Mouse (Mus musculus): Measurements from ENCODE around the gene Sass6.
"Not testable (repeated sequence)": the region's sequence is repeated elsewhere in the genome, so short reads cannot be mapped to it uniquely, and the experiment has no call there.

The Sass6 gene

GRCm38 (mm10) chr3:116634091-116634490 is 39.3 kb downstream of the Sass6 start:
- no peak for DNase-seq

- DNase-seq: no peak
Measured at GRCm38 (mm10) chr3:116634853-116635252, 40.1 kb downstream of the Sass6 start.

DNA sequence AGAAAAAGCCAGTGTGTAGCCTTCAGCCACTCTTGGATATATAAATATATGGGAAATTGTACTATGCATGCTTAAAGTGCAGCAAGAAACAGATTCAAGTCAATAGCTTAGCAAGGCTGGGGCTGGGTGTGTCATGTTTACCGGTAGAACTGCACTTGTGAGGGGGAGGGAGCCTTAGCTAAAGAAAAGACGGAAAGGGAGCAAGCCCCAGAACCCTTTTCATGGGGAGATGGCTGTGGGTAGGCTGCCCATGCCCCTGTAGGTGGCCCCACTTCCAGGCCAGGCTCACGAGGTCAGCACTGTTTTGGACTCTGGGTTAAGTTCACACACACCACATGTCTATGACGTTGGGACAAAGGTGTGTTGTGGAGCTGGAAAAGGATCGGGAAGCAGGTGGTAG is 41.0 kb downstream of the Sass6 start:
- DNase-seq: no peak

DNA sequence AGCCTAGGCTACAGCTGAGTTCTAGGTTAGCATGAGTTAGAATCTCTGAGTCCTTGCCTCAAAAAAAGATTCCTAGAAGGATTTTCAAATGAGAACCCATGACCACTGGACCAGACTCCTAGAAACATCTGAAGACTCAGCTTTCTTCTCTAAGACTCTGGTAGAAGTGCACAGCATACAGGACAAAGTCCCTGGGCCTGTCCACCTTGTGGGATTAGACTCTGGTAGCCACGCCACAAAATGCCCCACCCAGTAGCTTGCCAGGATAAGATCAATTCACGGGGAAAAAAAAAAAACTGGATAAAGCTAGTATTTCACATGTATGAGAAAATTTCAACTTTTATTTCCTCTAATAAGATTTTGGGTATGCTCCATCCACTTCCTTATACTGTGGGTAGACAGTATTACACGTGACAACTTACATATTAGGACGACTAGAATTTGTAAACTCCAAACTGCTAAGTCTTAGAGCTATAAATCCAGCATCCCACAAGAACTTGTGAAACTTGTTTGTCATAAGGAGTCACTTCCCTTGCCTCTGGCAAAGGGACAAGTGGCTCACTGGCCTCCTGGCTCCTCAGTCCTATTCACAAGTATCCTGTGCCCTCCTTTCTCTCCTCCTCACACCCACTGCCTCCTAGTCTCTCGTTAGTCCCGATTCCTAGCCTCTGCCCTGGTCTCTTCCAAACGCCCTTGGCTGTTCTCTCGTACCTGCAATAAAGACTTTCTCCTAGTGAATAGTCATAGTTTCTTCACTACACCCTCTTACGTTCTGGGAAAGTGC is 43.1 kb downstream of the Sass6 start:
- DNase-seq: no peak

- no peak for DNase-seq
Measured at GRCm38 (mm10) chr3:116638572-116638971, 43.8 kb downstream of the Sass6 start.

GRCm38 (mm10) chr3:116640024-116640423 is 45.2 kb downstream of the Sass6 start:
- no peak for DNase-seq

GRCm38 (mm10) chr3:116641811-116642371 is 47.1 kb downstream of the Sass6 start:
- no peak for DNase-seq

DNA sequence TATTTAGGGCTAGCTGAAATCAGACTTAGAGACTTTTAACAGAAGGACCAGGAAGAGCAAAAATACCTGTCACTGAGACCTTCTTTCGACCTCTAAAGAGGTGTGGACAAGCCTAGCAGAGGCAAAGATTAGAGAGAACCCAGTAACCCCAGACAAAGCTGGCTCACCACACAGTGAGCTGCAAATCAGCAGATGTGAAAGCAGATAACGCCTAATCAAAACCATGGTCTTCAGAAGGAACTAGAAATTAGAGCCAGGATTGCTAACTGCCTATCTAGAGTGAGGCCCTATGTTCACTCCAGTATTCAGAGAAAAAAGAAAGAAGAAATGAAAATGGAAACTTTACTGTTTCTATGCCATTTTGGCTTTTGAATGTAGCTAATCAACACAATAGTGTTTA is 47.6 kb downstream of the Sass6 start:
- DNase-seq: no peak

DNA sequence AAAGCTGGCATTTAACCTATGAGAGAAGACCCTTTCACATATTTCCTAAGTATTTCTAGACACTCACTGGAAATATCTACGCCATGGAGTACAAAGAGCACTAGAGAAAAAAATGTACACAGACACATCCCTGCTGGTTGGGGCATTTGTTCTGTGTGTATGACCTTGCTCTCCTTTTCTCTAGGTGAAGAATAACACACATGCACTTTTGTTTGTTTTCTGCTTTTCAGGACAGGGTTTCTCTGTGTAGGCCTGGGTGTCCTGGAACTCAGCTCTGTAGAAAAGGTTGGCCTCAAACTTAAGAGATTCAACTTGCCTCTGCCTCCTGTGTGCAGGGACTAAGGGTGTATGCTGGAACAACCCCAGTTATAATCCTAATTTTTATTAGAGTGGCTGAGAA is 51.6 kb downstream of the Sass6 start:
- no peak for DNase-seq

DNA sequence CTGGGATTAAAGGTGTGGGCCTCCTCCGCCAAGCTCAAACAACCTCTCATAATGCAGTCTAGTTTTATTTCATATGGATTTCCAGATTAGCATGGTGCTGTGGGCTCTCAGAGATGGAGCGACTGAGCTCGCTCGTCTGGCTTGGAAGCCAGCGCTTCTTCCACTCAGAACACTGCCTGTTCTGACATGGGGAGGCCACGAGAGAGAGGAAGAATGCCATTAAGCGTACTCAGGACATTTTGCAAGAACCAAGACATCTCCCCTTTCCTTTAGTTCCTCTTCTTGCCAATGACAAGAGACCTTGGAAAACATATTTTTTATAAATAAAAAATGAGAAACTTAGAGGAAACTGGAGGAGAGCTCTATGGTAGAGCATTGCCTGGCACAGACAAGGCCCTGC is 54.0 kb downstream of the Sass6 start:
- no peak for DNase-seq

DNA sequence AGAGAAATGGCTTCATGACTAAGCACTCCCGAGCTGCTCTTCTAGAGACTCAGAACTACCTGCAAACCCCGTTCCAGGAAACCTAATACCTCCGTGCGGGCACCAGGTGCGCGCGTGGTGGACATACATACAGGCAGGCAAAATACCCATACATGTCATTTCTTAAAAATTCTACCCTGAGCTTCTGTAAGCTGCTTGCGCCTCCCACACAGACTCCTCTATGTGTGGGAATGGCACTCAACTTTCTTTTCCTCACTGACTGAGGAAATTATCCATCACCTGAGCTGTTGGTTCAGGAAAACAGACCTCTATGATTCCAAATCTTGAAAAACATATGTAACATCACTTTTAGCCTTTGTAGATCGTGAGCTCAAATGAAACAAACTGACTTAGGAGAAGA is 55.9 kb downstream of the Sass6 start:
- DNase-seq: no peak

GRCm38 (mm10) chr3:116652033-116652446 is 57.3 kb downstream of the Sass6 start:
- DNase-seq: no peak

- no peak for DNase-seq
Measured at GRCm38 (mm10) chr3:116653278-116653945, 58.6 kb downstream of the Sass6 start.

- not testable (repeated sequence) for DNase-seq
Measured at GRCm38 (mm10) chr3:116654051-116654450, 59.3 kb downstream of the Sass6 start.

GRCm38 (mm10) chr3:116656184-116656965 is 61.6 kb downstream of the Sass6 start:
- no peak for DNase-seq

DNA sequence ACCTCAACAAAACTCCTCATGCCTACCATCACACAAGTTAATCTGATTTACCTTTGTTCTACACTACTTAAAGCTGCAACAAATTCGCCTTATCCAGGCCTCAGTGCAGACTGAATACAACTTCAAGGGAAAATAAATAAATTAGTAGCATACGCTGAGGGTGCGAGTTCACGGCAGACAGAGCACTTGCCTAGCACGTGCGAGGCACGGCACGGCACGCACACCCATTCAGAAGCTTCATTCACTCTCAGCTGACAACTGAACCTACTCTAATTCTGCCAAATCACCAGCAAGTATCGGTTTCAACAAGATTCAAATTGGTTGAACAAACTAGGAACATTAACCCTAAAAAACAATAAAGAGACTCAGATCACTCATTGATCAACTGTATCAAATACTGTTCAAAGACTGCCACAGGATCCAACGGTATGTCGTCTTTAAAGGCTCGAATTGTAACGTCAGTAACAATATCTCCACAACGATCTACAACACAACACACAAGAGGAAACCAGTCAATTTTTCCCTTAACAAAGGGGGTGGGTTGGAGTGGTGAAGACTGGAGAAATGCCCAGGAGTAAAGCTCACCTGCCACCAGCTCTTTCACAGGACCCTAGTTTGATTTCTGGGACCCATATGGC is 64.3 kb downstream of the Sass6 start:
- no peak for DNase-seq

DNA sequence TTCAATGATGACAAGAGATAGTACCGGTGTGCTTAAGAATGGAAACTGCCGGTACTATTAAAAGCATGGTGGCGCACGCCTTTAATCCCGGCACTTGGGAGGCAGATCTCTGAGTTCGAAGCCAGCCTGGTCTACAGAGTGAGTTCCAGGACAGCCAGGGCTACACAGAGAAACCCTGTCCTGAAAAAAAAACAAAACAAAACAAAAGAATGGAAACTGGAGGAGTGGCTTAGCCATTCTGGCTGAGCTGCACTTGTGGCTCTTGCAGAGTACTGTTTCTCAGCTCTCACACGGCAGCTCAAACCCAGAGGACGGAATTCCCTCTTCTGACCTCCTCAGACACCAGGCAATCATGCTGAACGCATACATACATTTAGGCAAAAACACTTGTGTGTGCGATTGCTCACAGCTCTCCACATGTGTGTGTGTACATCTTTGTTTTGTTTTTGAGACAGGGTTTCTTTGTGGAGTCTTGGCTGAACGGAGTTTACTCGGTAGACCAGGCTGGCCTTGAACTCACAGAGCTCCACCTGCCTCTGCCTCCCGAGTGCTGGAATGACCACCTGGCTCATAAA is 65.2 kb downstream of the Sass6 start:
- no peak for DNase-seq

- no peak for DNase-seq
Measured at GRCm38 (mm10) chr3:116661288-116661869, 66.6 kb downstream of the Sass6 start.

DNA sequence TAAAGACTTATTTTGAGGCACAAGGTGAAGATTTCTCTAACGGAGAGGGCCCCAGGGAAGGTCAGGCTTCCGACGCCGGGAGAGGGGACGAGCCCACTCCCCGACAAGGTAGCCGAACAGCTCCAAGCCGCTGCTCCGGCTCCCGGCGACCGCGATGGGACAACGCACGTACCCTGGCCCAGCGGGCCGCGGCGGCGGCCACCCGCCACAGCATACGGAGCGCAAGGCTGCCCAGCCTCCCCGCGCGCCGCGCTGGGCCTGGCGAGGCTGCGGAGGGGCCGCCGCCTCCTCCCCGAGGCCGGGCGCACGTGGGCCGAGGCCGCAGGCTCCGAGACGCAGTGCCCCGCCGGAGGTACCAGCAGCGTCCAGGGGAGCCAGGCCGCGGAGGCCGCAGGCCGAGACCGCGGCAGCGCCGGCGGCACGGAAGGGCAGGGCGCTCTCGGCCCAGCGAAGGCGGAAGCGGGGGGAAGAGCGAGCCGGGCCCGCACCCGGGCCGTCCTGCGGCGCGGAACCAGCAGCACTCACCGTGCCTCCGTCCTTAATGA is 67.2 kb downstream of the Sass6 start:
- DNase-seq: peak; percentile 42

DNA sequence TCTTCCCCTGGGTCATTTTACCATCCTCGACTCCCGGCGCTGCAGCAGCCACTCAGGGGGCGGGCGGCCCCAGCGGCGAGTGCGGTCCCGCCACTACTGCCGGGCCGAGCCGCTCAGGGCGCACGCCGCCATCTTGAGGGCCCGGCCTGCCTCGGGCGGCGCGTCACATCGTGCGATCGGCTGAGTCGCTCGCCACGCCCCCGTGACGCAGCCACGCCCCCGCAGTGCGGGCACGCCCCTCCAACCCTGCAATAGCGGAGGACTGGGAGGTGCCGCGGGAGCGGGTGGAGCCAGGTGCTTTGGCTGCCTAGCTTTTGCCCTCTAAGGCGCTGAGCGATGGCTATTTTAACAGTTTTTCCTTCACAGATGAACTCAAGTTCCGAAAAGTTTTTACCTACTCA is 67.7 kb downstream of the Sass6 start, which contains the start of gene Mfsd14a:
Gene Mfsd14a, minus strand, starts transcription at position 215 of the 401 bp plus-strand sequence.
- DNase-seq: peak; percentile 98

- not testable (repeated sequence) for DNase-seq
Measured at GRCm38 (mm10) chr3:116664281-116664680, 69.5 kb downstream of the Sass6 start.

All from right cerebral cortex, postnatal 14 days (tissue).